Mouse (Mus musculus) 416B (cell line): ENCODE data around the gene Tmcc3.
"Not testable (repeated sequence)": the region's sequence is repeated elsewhere in the genome, so short reads cannot be mapped to it uniquely, and the experiment has no call there.

Experiments used
- DNase-seq: peaks from one replicate; pipeline ENCODE4 v3.0.0; 2011; ENCODE audit warnings: low read depth

Gene Tmcc3

GRCm38 (mm10) chr10:94581384-94581783, 269.6 kb downstream of the Tmcc3 start:
- DNase-seq, result no peak

- no peak for DNase-seq
These were observed 272.0 kb downstream of the Tmcc3 start for GRCm38 (mm10) chr10:94583714-94584113.

- DNase-seq, result no peak
These were observed 273.2 kb downstream of the Tmcc3 start for GRCm38 (mm10) chr10:94584851-94585359.

GRCm38 (mm10) chr10:94585819-94586218, 274.1 kb downstream of the Tmcc3 start:
- no peak for DNase-seq

GRCm38 (mm10) chr10:94588976-94589375, 277.2 kb downstream of the Tmcc3 start:
- DNase-seq, result no peak

- DNase-seq, result no peak
These were observed 284.0 kb downstream of the Tmcc3 start for GRCm38 (mm10) chr10:94595705-94596104.

GRCm38 (mm10) chr10:94599846-94600245, 288.1 kb downstream of the Tmcc3 start:
- DNase-seq, result not testable (repeated sequence)

- DNase-seq, result peak; percentile 79
These were observed 289.3 kb downstream of the Tmcc3 start for GRCm38 (mm10) chr10:94601034-94601433.

GRCm38 (mm10) chr10:94605491-94605890, 293.7 kb downstream of the Tmcc3 start:
- peak; percentile 61 for DNase-seq

- DNase-seq, result peak; percentile 73
These were observed 297.6 kb downstream of the Tmcc3 start for GRCm38 (mm10) chr10:94609309-94609777.

- no peak for DNase-seq
These were observed 299.6 kb downstream of the Tmcc3 start for GRCm38 (mm10) chr10:94611228-94611968.

GRCm38 (mm10) chr10:94611969-94612440, 300.3 kb downstream of the Tmcc3 start:
- DNase-seq, result no peak

GRCm38 (mm10) chr10:94619586-94619985, 307.8 kb downstream of the Tmcc3 start:
- no peak for DNase-seq

GRCm38 (mm10) chr10:94620561-94620960, 308.8 kb downstream of the Tmcc3 start:
- DNase-seq, result no peak

GRCm38 (mm10) chr10:94621420-94622225, 309.9 kb downstream of the Tmcc3 start:
- no peak for DNase-seq

- DNase-seq, result no peak
These were observed 310.5 kb downstream of the Tmcc3 start for GRCm38 (mm10) chr10:94622281-94622680.

GRCm38 (mm10) chr10:94622828-94623227, 311.1 kb downstream of the Tmcc3 start:
- no peak for DNase-seq

- peak; percentile 70 for DNase-seq
These were observed 311.9 kb downstream of the Tmcc3 start for GRCm38 (mm10) chr10:94623617-94624016.

GRCm38 (mm10) chr10:94625036-94625435, 313.3 kb downstream of the Tmcc3 start:
- DNase-seq, result no peak

- DNase-seq, result no peak
These were observed 313.9 kb downstream of the Tmcc3 start for GRCm38 (mm10) chr10:94625606-94626005.

GRCm38 (mm10) chr10:94630771-94631280, 319.1 kb downstream of the Tmcc3 start:
- DNase-seq, result no peak

- no peak for DNase-seq
These were observed 319.9 kb downstream of the Tmcc3 start for GRCm38 (mm10) chr10:94631541-94632113.
